Mouse (Mus musculus): ENCODE data around the gene Sos2. TPM values are rescaled to one million over a fixed set of nuclear protein-coding genes. Genes with fewer than 3 reads are reported as not detected.
"Not testable (repeated sequence)": the region's sequence is repeated elsewhere in the genome, so short reads cannot be mapped to it uniquely, and the experiment has no call there.

Sos2 gene
- polyA plus RNA-seq, 1 experiment from 2014 or later = 3.3 TPM

GRCm38 (mm10) chr12:69649511-69649910, 32.1 kb downstream of the Sos2 start:
- Histone ChIP-seq H3K9ac (ENCODE audit: low read depth, low read length) (no peak overlapping the region), H3K4me1 (ENCODE audit: control insufficient read depth, low read depth, low read length) (0 out of 2 replicates have a peak, but pooled peaks cover 2% of the 10 kb centered on the region), H3K27me3 (ENCODE audit: control insufficient read depth, insufficient read depth, low read depth, low read length) (no peaks in the 10 kb centered on the region), H3K4me3 (ENCODE audit: low read depth, low read length) (no peak overlapping the region), H3K9me3 (replicated peaks; ENCODE audit: control insufficient read depth, low read length) (no peaks in the 10 kb centered on the region), H3K27ac (ENCODE audit: low read length) (no peak overlapping the region), H3K4me2 (ENCODE audit: low read depth, low read length) (no peak overlapping the region), H3K36me3 (ENCODE audit: control insufficient read depth, insufficient read depth) (no peaks in the 10 kb centered on the region; the same call in 1 of the 2 replicates)
- 70% methylated on average over 8 of the region's 8 CpGs for WGBS (ENCODE audit: insufficient replicate concordance)
- ATAC-seq (ENCODE audit: low read depth) = no peak

GRCm38 (mm10) chr12:69645821-69646616, 35.6 kb downstream of the Sos2 start:
- H3K9me3 ChIP-seq (replicated peaks; ENCODE audit: control insufficient read depth, low read length) = no peaks in the 10 kb centered on the region
- WGBS (ENCODE audit: insufficient replicate concordance) = 69% methylated on average over 8 of the region's 8 CpGs
- H3K4me3 ChIP-seq (ENCODE audit: low read depth, low read length) = no peak overlapping the region
- no peak overlapping the region for H3K9ac ChIP-seq (ENCODE audit: low read depth, low read length)
- H3K36me3 ChIP-seq (ENCODE audit: control insufficient read depth, insufficient read depth) = no peaks in the 10 kb centered on the region; the same call in 1 of the 2 replicates
- no peaks in the 10 kb centered on the region for H3K27me3 ChIP-seq (ENCODE audit: control insufficient read depth, insufficient read depth, low read depth, low read length)
- H3K27ac ChIP-seq (ENCODE audit: low read length) = no peak overlapping the region
- peak; percentile 84 for ATAC-seq (ENCODE audit: low read depth)
- 0 out of 2 replicates have a peak, but pooled peaks cover 2% of the 10 kb centered on the region for H3K4me1 ChIP-seq (ENCODE audit: control insufficient read depth, low read depth, low read length)
- no peak overlapping the region for H3K4me2 ChIP-seq (ENCODE audit: low read depth, low read length)

GRCm38 (mm10) chr12:69644877-69645276, 36.8 kb downstream of the Sos2 start:
- Histone ChIP-seq H3K36me3 (ENCODE audit: control insufficient read depth, insufficient read depth) (no peaks in the 10 kb centered on the region; the same call in none of the 2 replicates), H3K4me3 (ENCODE audit: low read depth, low read length) (no peak overlapping the region), H3K4me2 (ENCODE audit: low read depth, low read length) (no peak overlapping the region), H3K27ac (ENCODE audit: low read length) (no peak overlapping the region), H3K27me3 (ENCODE audit: control insufficient read depth, insufficient read depth, low read depth, low read length) (no peaks in the 10 kb centered on the region), H3K4me1 (ENCODE audit: control insufficient read depth, low read depth, low read length) (0 out of 2 replicates have a peak, but pooled peaks cover 2% of the 10 kb centered on the region), H3K9me3 (replicated peaks; ENCODE audit: control insufficient read depth, low read length) (no peaks in the 10 kb centered on the region), H3K9ac (ENCODE audit: low read depth, low read length) (no peak overlapping the region)
- ATAC-seq (ENCODE audit: low read depth) = no peak
- WGBS (ENCODE audit: insufficient replicate concordance) = 51% methylated on average over 3 of the region's 3 CpGs

GRCm38 (mm10) chr12:69642877-69643276, 38.8 kb downstream of the Sos2 start:
- no peak overlapping the region for H3K9ac ChIP-seq (ENCODE audit: low read depth, low read length)
- H3K27me3 ChIP-seq (ENCODE audit: control insufficient read depth, insufficient read depth, low read depth, low read length) = no peaks in the 10 kb centered on the region
- H3K27ac ChIP-seq (ENCODE audit: low read length) = no peak overlapping the region
- H3K4me1 ChIP-seq (ENCODE audit: control insufficient read depth, low read depth, low read length) = 0 out of 2 replicates have a peak, but pooled peaks cover 2% of the 10 kb centered on the region
- H3K4me2 ChIP-seq (ENCODE audit: low read depth, low read length) = no peak overlapping the region
- no peaks in the 10 kb centered on the region for H3K9me3 ChIP-seq (replicated peaks; ENCODE audit: control insufficient read depth, low read length)
- 0 out of 2 replicates have a peak, but pooled peaks have one; percentile 48 for ATAC-seq (ENCODE audit: low read depth)
- peaks cover 4% of the 10 kb centered on the region for H3K36me3 ChIP-seq (ENCODE audit: control insufficient read depth, insufficient read depth)
- WGBS (ENCODE audit: insufficient replicate concordance) = 70% methylated on average over 5 of the region's 5 CpGs
- no peak overlapping the region for H3K4me3 ChIP-seq (ENCODE audit: low read depth, low read length)

- Histone ChIP-seq H3K4me3 (ENCODE audit: low read depth, low read length) (no peak overlapping the region), H3K36me3 (ENCODE audit: control insufficient read depth, insufficient read depth) (peaks cover 4% of the 10 kb centered on the region), H3K9ac (ENCODE audit: low read depth, low read length) (no peak overlapping the region), H3K4me1 (ENCODE audit: control insufficient read depth, low read depth, low read length) (no peaks in the 10 kb centered on the region), H3K27ac (ENCODE audit: low read length) (no peak overlapping the region), H3K4me2 (ENCODE audit: low read depth, low read length) (no peak overlapping the region), H3K27me3 (ENCODE audit: control insufficient read depth, insufficient read depth, low read depth, low read length) (no peaks in the 10 kb centered on the region), H3K9me3 (replicated peaks; ENCODE audit: control insufficient read depth, low read length) (no peaks in the 10 kb centered on the region)
- ATAC-seq (ENCODE audit: low read depth) = no peak
- WGBS (ENCODE audit: insufficient replicate concordance) = 74% methylated on average over 3 of the region's 3 CpGs
These were observed 46.9 kb downstream of the Sos2 start for GRCm38 (mm10) chr12:69634761-69635160.

- H3K27me3 ChIP-seq (ENCODE audit: control insufficient read depth, insufficient read depth, low read depth, low read length); ATAC-seq (ENCODE audit: low read depth); H3K4me2 ChIP-seq (ENCODE audit: low read depth, low read length); H3K4me1 ChIP-seq (ENCODE audit: control insufficient read depth, low read depth, low read length); H3K9ac ChIP-seq (ENCODE audit: low read depth, low read length); H3K9me3 ChIP-seq (replicated peaks; ENCODE audit: control insufficient read depth, low read length); H3K27ac ChIP-seq (ENCODE audit: low read length); H3K4me3 ChIP-seq (ENCODE audit: low read depth, low read length): not testable (repeated sequence)
- H3K36me3 ChIP-seq (ENCODE audit: control insufficient read depth, insufficient read depth) = peaks cover 12% of the 10 kb centered on the region; the same call in 1 of the 2 replicates
- 53% methylated on average over 5 of the region's 5 CpGs for WGBS (ENCODE audit: insufficient replicate concordance)
These were observed 63.1 kb downstream of the Sos2 start for GRCm38 (mm10) chr12:69618590-69618989.

- Histone ChIP-seq H3K4me1 (ENCODE audit: control insufficient read depth, low read depth, low read length) (no peaks in the 10 kb centered on the region), H3K9ac (ENCODE audit: low read depth, low read length) (no peak overlapping the region), H3K4me3 (ENCODE audit: low read depth, low read length) (no peak overlapping the region), H3K4me2 (ENCODE audit: low read depth, low read length) (no peak overlapping the region), H3K36me3 (ENCODE audit: control insufficient read depth, insufficient read depth) (peaks cover 10% of the 10 kb centered on the region), H3K27me3 (ENCODE audit: control insufficient read depth, insufficient read depth, low read depth, low read length) (no peaks in the 10 kb centered on the region), H3K9me3 (replicated peaks; ENCODE audit: control insufficient read depth, low read length) (no peaks in the 10 kb centered on the region), H3K27ac (ENCODE audit: low read length) (no peak overlapping the region)
- ATAC-seq (ENCODE audit: low read depth) = no peak
- WGBS (ENCODE audit: insufficient replicate concordance) = 80% methylated on average over 2 of the region's 2 CpGs
These were observed 77.3 kb downstream of the Sos2 start for GRCm38 (mm10) chr12:69604367-69604766.

GRCm38 (mm10) chr12:69597446-69597845, 84.2 kb downstream of the Sos2 start:
- WGBS (ENCODE audit: insufficient replicate concordance) = 62% methylated on average over 4 of the region's 4 CpGs
- H3K4me2 ChIP-seq (ENCODE audit: low read depth, low read length) = no peak overlapping the region

GRCm38 (mm10) chr12:69593130-69593529, 88.5 kb downstream of the Sos2 start:
- no peak for ATAC-seq (ENCODE audit: low read depth)
- H3K4me2 ChIP-seq (ENCODE audit: low read depth, low read length) = no peak overlapping the region
- H3K36me3 ChIP-seq (ENCODE audit: control insufficient read depth, insufficient read depth) = peaks cover 5% of the 10 kb centered on the region
- WGBS (ENCODE audit: insufficient replicate concordance) = 64% methylated on average over 5 of the region's 5 CpGs
- H3K9ac ChIP-seq (ENCODE audit: low read depth, low read length) = no peak overlapping the region
- H3K4me3 ChIP-seq (ENCODE audit: low read depth, low read length) = no peak overlapping the region
- no peak overlapping the region for H3K27ac ChIP-seq (ENCODE audit: low read length)
- H3K27me3 ChIP-seq (ENCODE audit: control insufficient read depth, insufficient read depth, low read depth, low read length) = no peaks in the 10 kb centered on the region
- H3K9me3 ChIP-seq (replicated peaks; ENCODE audit: control insufficient read depth, low read length) = no peaks in the 10 kb centered on the region
- no peaks in the 10 kb centered on the region for H3K4me1 ChIP-seq (ENCODE audit: control insufficient read depth, low read depth, low read length)

More at GRCm38 (mm10) chr12:69597446-69597845, 84.2 kb downstream of the Sos2 start:
- Histone ChIP-seq H3K4me1 (ENCODE audit: control insufficient read depth, low read depth, low read length) (no peaks in the 10 kb centered on the region), H3K4me3 (ENCODE audit: low read depth, low read length) (no peak overlapping the region), H3K9ac (ENCODE audit: low read depth, low read length) (no peak overlapping the region), H3K36me3 (ENCODE audit: control insufficient read depth, insufficient read depth) (peaks cover 5% of the 10 kb centered on the region; the same call in 1 of the 2 replicates), H3K27me3 (ENCODE audit: control insufficient read depth, insufficient read depth, low read depth, low read length) (no peaks in the 10 kb centered on the region), H3K27ac (ENCODE audit: low read length) (no peak overlapping the region), H3K9me3 (replicated peaks; ENCODE audit: control insufficient read depth, low read length) (no peaks in the 10 kb centered on the region)
- no peak for ATAC-seq (ENCODE audit: low read depth)
